Mouse (Mus musculus): ENCODE data around the gene Pias4.
A peak's percentile ranks its signal among the peaks of the same experiment; 100 is the strongest.
"Not testable (repeated sequence)": the region's sequence is repeated elsewhere in the genome, so short reads cannot be mapped to it uniquely, and the experiment has no call there.

Gene Pias4

GRCm38 (mm10) chr10:81167200-81168086 lies at the start of gene Pias4:
Gene Pias4, minus strand, starts transcription at chr10:81167923.
- DNase-seq (ENCODE audit: low spot score in 2 of 2): peak; percentile 100

DNA sequence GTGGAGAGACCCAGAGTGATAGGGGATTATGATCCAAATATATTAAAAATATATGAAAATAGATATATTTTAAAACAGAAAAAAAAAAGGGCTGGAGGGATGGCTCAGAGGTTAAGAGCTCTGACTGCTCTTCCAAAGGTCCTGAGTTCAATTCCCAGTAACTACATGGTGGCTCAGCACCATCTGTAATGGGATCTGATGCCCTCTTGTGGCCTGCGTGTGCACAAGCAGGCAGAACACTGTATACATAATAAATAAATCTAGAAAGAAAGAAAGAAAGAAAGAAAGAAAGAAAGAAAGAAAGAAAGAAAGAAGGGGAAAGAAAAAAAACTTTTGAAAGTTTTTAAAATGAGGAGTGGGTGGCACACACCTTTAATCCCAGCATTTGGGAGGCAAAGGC lies 49.5 kb upstream of the Pias4 start:
- DNase-seq (ENCODE audit: low spot score in 2 of 2): not testable (repeated sequence)

DNA sequence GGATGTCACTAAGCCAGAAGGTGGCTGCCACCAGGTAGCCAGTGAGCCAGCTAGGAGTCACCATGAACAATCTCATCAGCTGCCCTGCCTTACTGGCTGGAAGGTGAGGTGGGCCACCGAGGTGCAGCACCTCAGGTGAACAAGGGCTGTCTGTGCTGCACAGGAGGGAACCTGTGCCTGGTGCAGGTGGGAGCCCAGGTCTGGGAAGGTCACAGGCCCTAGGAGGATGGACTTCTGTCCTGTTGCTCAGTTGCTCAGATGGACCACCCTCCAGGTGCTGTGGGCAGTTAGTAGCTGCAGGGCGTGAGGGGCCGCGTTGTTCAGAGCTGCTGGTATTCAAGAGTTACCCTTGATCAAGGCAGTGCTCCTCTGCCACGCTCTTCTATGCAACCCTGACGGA lies 49.1 kb upstream of the Pias4 start:
- no peak for DNase-seq (ENCODE audit: low spot score in 2 of 2)

- DNase-seq (ENCODE audit: low spot score in 2 of 2): no peak
Measured at GRCm38 (mm10) chr10:81216260-81216659, 48.5 kb upstream of the Pias4 start.

- DNase-seq (ENCODE audit: low spot score in 2 of 2): no peak
Measured at GRCm38 (mm10) chr10:81210154-81210553, 42.4 kb upstream of the Pias4 start.

- DNase-seq (ENCODE audit: low spot score in 2 of 2): no peak
Measured at GRCm38 (mm10) chr10:81204137-81204536, 36.4 kb upstream of the Pias4 start.

DNA sequence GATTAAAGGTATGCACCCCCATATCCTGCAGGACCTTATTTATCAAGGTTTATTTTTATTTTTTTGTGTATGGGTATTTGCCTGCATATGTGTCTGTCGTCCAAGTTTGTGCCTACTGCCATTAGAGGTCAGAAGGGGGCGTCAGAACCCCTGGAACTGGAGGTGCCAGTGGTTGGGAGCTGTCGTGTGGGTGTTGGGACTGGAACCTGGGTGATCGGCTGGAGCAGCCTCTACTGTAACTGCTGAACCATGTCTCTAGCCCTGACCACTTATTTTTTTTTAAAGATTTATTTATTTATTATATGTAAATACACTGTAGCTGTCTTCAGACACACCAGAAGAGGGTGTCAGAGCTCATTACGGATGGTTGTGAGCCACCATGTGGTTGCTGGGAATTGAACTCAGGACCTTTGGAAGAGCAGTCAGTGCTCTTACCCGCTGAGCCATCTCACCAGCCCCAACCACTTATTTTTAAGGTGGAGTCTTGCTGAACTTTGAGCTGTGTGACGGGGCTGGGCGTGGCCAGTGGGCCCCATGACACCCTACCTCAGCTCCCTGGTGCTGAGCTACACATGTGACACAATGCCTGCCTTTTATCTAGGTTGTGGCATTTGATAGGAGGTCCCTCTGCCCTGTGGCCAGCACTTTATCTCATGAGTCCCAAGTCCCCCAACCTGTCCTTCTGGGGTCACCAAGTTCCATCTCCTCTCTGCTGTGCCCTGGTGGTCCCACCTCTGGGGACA lies 35.4 kb upstream of the Pias4 start:
- no peak for DNase-seq (ENCODE audit: low spot score in 2 of 2)

GRCm38 (mm10) chr10:81201807-81202758 lies 34.4 kb upstream of the Pias4 start, which contains the start of gene Nmrk2:
Gene Nmrk2, minus strand, starts transcription at chr10:81202051.
- DNase-seq (ENCODE audit: low spot score in 2 of 2): no peak

DNA sequence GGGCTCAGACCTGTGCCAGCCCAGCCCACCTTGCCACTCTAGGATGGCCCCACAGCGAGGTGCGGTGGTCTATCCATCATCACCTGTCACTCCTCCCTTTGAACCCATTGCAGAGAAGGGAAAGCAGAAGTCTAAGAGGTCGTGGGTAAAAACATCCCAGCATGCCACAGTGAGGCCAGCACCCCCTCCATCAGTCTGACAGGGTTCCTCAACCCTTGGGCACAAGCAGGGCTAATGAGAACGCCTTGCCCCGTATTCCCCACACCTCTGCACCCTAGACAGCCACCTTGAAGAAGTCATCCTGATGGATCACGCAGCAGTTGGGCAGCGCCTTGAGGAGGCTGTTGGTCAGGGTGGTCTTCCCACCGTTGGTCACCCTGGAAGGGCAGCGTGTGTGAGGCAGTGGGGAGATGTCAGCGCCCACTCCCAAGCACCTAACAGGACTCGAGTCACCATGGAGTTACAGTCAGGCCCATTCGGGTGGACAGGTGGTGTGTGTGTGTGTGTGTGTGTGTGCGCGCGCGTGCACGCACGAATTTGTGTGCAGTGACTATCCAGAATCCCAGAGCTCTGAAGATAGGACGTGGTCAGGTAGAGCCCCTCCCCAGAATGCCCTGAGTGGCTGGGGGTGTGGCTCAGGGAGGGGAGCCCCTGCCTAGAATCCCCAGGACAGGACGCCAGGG lies 33.0 kb upstream of the Pias4 start:
- DNase-seq (ENCODE audit: low spot score in 2 of 2): no peak

DNA sequence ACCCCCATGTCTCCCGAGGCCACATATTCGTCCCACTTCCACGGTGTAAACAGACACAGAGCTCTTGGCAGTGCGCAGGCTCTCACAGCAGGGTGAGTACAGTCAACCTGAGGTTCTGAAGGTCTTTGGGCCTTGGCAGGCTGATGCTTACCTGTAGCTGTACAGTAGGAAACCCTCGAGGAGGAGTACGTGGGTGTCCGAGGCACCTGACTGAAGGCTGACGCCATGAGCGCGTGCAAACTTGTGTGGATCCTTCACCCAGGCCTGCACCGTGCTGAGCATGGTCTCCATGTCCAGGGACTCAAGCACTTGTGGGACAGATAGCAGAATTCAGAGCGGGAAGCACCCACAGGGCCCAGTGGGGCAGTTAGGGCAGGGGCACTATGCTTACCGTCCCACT lies 32.4 kb upstream of the Pias4 start:
- no peak for DNase-seq (ENCODE audit: low spot score in 2 of 2)

- DNase-seq (ENCODE audit: low spot score in 2 of 2): no peak
Measured at GRCm38 (mm10) chr10:81198990-81199389, 31.3 kb upstream of the Pias4 start.

DNA sequence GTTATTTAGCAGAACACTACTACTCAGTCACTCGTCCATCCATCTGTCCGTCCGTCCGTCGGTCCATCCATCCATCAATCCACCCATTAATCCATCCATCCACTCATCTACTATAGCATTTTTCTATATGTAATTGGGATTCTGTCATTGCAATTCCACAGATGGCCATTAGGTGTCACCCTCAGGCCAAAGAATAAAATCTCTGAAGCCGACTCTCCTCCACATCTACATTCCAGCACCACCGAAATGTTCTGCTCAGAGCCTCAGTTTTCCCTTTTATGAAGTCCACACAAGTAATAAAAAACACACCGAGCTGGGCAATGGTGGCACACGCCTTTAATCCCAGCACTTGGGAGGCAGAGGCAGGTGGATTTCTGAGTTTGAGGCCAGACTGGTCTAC lies 30.5 kb upstream of the Pias4 start:
- no peak for DNase-seq (ENCODE audit: low spot score in 2 of 2)

DNA sequence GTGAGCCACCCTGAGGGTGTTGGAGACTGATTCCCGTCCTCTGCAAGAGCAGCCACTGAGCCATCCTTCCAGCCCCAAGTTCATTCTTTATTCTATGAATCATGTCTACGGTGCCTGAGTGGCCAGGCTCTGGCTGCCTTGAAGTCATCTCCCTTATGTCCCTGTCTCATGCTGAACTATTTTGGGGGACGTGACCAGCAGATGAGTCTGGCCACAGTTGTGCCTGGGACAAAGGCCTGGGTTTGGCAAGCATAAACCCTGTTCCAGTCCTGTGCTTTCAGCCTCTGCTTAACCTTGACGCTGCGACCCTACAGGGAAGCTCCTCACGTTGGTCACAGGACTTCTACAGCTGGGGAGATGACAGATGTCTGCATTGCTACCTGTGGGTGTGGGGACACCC lies 29.6 kb upstream of the Pias4 start:
- DNase-seq (ENCODE audit: low spot score in 2 of 2): no peak

DNA sequence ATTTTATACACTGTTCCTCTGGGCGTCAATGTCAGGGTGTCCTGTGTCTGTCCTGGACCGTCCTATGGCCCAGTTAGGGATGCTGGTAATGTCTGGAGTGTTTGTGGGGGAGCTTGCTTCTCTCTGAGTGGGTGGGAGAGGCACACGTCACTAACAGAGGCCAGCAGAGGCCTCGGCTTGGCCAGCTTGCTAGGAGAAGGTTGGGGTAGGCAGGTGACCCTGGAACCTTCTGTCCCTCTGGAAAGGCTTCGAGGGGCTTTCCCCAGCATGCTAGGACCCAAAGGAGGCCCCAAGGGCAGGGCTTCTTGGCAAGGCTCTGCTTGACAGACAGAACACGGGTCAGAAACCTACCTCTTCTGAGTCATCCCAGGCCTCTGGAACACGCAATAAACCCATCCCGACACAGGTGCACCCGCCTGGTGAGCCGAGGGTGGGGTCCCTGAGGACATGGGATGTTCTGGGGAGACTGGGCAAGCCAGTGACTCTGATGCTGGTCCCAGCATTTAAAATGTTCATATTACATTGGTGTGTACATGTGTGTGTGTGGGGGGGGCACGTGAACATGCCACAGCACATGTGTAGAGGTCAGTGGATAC lies 28.8 kb upstream of the Pias4 start:
- no peak for DNase-seq (ENCODE audit: low spot score in 2 of 2)

GRCm38 (mm10) chr10:81195300-81195699 lies 27.6 kb upstream of the Pias4 start:
- no peak for DNase-seq (ENCODE audit: low spot score in 2 of 2)

GRCm38 (mm10) chr10:81193991-81194774 lies 26.5 kb upstream of the Pias4 start:
- no peak for DNase-seq (ENCODE audit: low spot score in 2 of 2)

- no peak for DNase-seq (ENCODE audit: low spot score in 2 of 2)
Measured at GRCm38 (mm10) chr10:81192968-81193501, 25.3 kb upstream of the Pias4 start.

- DNase-seq (ENCODE audit: low spot score in 2 of 2): peak; percentile 86 to 87
Measured at GRCm38 (mm10) chr10:81192270-81192967, 24.7 kb upstream of the Pias4 start.

Measured in right cerebral cortex, postnatal 36 days (tissue).